Mouse (Mus musculus): ENCODE measurements around the gene Foxj1.
"Not testable (repeated sequence)": the region's sequence is repeated elsewhere in the genome, so short reads cannot be mapped to it uniquely, and the experiment has no call there.

Gene Foxj1

GRCm38 (mm10) chr11:116335244-116336036, at the start of gene Foxj1:
TSS of gene Foxj1 (minus strand) at chr11:116335399.
- DNase-seq = peak; percentile 91

- no peak for DNase-seq
Measured at GRCm38 (mm10) chr11:116384171-116384570, 49.0 kb upstream of the Foxj1 start.

GRCm38 (mm10) chr11:116383070-116383469, 47.9 kb upstream of the Foxj1 start:
- DNase-seq = not testable (repeated sequence)

- no peak for DNase-seq
Measured at GRCm38 (mm10) chr11:116380767-116381166, 45.6 kb upstream of the Foxj1 start.

GRCm38 (mm10) chr11:116379530-116379929, 44.3 kb upstream of the Foxj1 start:
- no peak for DNase-seq

- no peak for DNase-seq
Measured at GRCm38 (mm10) chr11:116376945-116377661, 41.9 kb upstream of the Foxj1 start.

- DNase-seq = no peak
Measured at GRCm38 (mm10) chr11:116371894-116372450, 36.8 kb upstream of the Foxj1 start.

GRCm38 (mm10) chr11:116369633-116370032, 34.4 kb upstream of the Foxj1 start:
- peak; percentile 58 for DNase-seq

GRCm38 (mm10) chr11:116369051-116369450, 33.9 kb upstream of the Foxj1 start:
- DNase-seq = no peak

GRCm38 (mm10) chr11:116368116-116368515, 32.9 kb upstream of the Foxj1 start:
- peak; percentile 88 for DNase-seq

- no peak for DNase-seq
Measured at GRCm38 (mm10) chr11:116366647-116367046, 31.4 kb upstream of the Foxj1 start.

GRCm38 (mm10) chr11:116366124-116366523, 30.9 kb upstream of the Foxj1 start:
- DNase-seq = no peak

GRCm38 (mm10) chr11:116365432-116365831, 30.2 kb upstream of the Foxj1 start:
- DNase-seq = no peak

GRCm38 (mm10) chr11:116362015-116362414, 26.8 kb upstream of the Foxj1 start:
- no peak for DNase-seq

- not testable (repeated sequence) for DNase-seq
Measured at GRCm38 (mm10) chr11:116360915-116361314, 25.7 kb upstream of the Foxj1 start.

GRCm38 (mm10) chr11:116359652-116360051, 24.5 kb upstream of the Foxj1 start:
- no peak for DNase-seq

- DNase-seq = no peak
Measured at GRCm38 (mm10) chr11:116358926-116359637, 23.9 kb upstream of the Foxj1 start.

- no peak for DNase-seq
Measured at GRCm38 (mm10) chr11:116354521-116354920, 19.3 kb upstream of the Foxj1 start.

- no peak for DNase-seq
Measured at GRCm38 (mm10) chr11:116353535-116353934, 18.3 kb upstream of the Foxj1 start.

- DNase-seq = no peak
Measured at GRCm38 (mm10) chr11:116351294-116351693, 16.1 kb upstream of the Foxj1 start.

- DNase-seq = no peak
Measured at GRCm38 (mm10) chr11:116347955-116348354, 12.8 kb upstream of the Foxj1 start.

- DNase-seq = no peak
Measured at GRCm38 (mm10) chr11:116347012-116347411, 11.8 kb upstream of the Foxj1 start.

Measured in liver (tissue).